Mouse (Mus musculus) ES-E14 (cell line): ENCODE measurements at regions not wholly inside any gene's neighbourhood (a gene's known extent, or its start where the extent isn't known, plus 50 kb on each side); places are given as distances from the start of the nearest gene placed in this dataset.

Source experiments
- CHD2 ChIP-seq: IDR thresholded peaks from 2 replicates; pipeline ENCODE4 v1.6.1; 2014; ENCODE audit warnings: mild to moderate bottlenecking, low read depth, low read length, inconsistent platforms
- HCFC1 ChIP-seq: IDR thresholded peaks from 2 replicates; pipeline ENCODE4 v1.6.1; 2012; ENCODE audit warnings: low read length, inconsistent platforms, borderline replicate concordance; ENCODE audit not compliant: insufficient read depth
- MAFK ChIP-seq: IDR thresholded peaks from 2 replicates; pipeline ENCODE4 v1.6.1; 2014; ENCODE audit warnings: mild to moderate bottlenecking, low read depth, low read length, inconsistent platforms; ENCODE audit not compliant: insufficient read depth
- ZC3H11A ChIP-seq: IDR thresholded peaks from 2 replicates; pipeline ENCODE4 v1.6.1; 2012; ENCODE audit warnings: low read depth, mild to moderate bottlenecking, inconsistent platforms, low read length, borderline replicate concordance
- ZNF384 ChIP-seq: IDR thresholded peaks from 2 replicates; pipeline ENCODE4 v1.6.1; 2012; ENCODE audit warnings: low read depth, low read length, inconsistent platforms

DNA sequence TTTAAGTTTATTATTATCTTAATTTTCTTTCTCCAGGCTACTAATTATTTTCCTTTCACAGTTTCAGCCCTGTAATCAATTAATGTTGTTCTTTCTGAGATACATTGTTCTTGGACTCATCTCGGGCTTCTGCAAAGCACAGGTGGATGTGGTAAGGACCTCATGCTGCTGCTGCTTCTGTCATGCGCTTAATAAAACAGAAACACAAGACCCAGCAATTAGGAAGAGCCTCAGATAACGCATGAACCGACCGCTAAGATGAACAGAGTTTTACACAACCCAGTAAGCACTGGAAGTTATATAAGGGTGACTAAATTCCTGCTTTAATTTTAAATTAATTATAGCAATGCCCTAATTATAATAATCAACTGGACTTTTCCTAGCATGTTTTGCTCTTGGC lies 70.7 kb upstream of the Gk2 start:
- TF ChIP-seq ZC3H11A (no peak), HCFC1 (no peak), ZNF384 (no peak), MAFK (no peak), CHD2 (no peak)
